Mouse (Mus musculus) liver, postnatal 0 days (tissue): ENCODE measurements around the gene Iqck. TPM values are rescaled to one million over a fixed set of nuclear protein-coding genes. Genes with fewer than 3 reads are reported as not detected.

Source experiments
- ATAC-seq: fragments of 200-750 bp; cut with Nextera tagmentation; 2 replicates; pipeline ENCODE4 v1.8.0; 2017; ENCODE audit warnings: mild to moderate bottlenecking, moderate library complexity
- DNase-seq: peaks from one replicate; pipeline ENCODE4 v3.0.0-alpha.2; 2016
- H3K27ac ChIP-seq: fragments of 300-500 bp; sonication (generic); 2 replicates; pipeline ENCODE4 v1.5.1; 2014; ENCODE audit warnings: antibody characterized with exemption, moderate library complexity, mild to moderate bottlenecking, low read depth
- H3K27me3 ChIP-seq: fragments of 300-500 bp; sonication (generic); 2 replicates; pipeline ENCODE4 v1.6.1; 2014; ENCODE audit warnings: low read length, control low read depth, mixed read lengths; ENCODE audit not compliant: insufficient read depth
- H3K36me3 ChIP-seq: fragments of 300-500 bp; sonication (generic); replicated peaks from 2 replicates; pipeline ENCODE4 v1.6.1; 2014; ENCODE audit warnings: mild to moderate bottlenecking, control low read depth, low read length, moderate library complexity, mixed read lengths; ENCODE audit not compliant: insufficient read depth
- H3K4me1 ChIP-seq: fragments of 300-500 bp; sonication (generic); 2 replicates; pipeline ENCODE4 v1.6.1; 2014; ENCODE audit warnings: antibody characterized with exemption, mild to moderate bottlenecking, control low read depth; ENCODE audit not compliant: insufficient read depth
- H3K4me2 ChIP-seq: fragments of 300-500 bp; sonication (generic); 2 replicates; pipeline ENCODE4 v1.6.1; 2014; ENCODE audit warnings: low read depth, mild to moderate bottlenecking, low read length, moderate library complexity, mixed read lengths
- H3K4me3 ChIP-seq: fragments of 300-500 bp; sonication (generic); 2 replicates; pipeline ENCODE4 v1.5.1; 2014; ENCODE audit warnings: low read depth, low read length
- H3K9ac ChIP-seq: fragments of 300-500 bp; sonication (generic); replicated peaks from 2 replicates; pipeline ENCODE4 v1.6.1; 2014; ENCODE audit warnings: mild to moderate bottlenecking, moderate library complexity
- H3K9me3 ChIP-seq: fragments of 300-500 bp; sonication (generic); 2 replicates; pipeline ENCODE4 v1.6.1; 2016; ENCODE audit warnings: mild to moderate bottlenecking, control low read depth, low read length, mixed read lengths
- CTCF ChIP-seq: sonication (generic); IDR thresholded peaks from 2 replicates; pipeline ENCODE4 v1.5.1; 2016; ENCODE audit warnings: antibody characterized with exemption, low read depth
- EP300 ChIP-seq: IDR thresholded peaks from 2 replicates; pipeline ENCODE4 v1.6.1; 2016; ENCODE audit warnings: antibody characterized with exemption, low read depth, mild to moderate bottlenecking
- WGBS: fragments of 180-500 bp; shearing (Covaris S2); extraction: QIAGEN DNeasy Blood & Tissue Kit; methylation state at CpG from one replicate; pipeline ENCODE4 v1.1.7; 2014; ENCODE audit not compliant: insufficient replicate concordance; 5-methylcytosine and 5-hydroxymethylcytosine counted together
- polyA plus RNA-seq: library from polyadenylated mRNA; unstranded; fragments of >200 nt; fragmentation: Nextera tagmentation; extraction: Ambion mirVana; gene quantifications from 2 replicates; pipeline ENCODE4 v1.2.1, GENCODE M21; 2015

The Iqck gene
- polyA plus RNA-seq, 1 experiment from 2014 or later: 0.39 TPM

GRCm38 (mm10) chr7:118936844-118937243 lies 81.3 kb downstream of the Iqck start:
- no peak for DNase-seq
- no peaks in the 10 kb centered on the region for H3K36me3 ChIP-seq

GRCm38 (mm10) chr7:118937469-118938387 lies 82.2 kb downstream of the Iqck start:
- Histone ChIP-seq H3K9me3 (no peaks in the 10 kb centered on the region), H3K4me3 (no peak overlapping the region), H3K27me3 (no peaks in the 10 kb centered on the region), H3K27ac (no peak overlapping the region), H3K9ac (no peak overlapping the region), H3K4me2 (no peak overlapping the region), H3K4me1 (0 out of 2 replicates have a peak, but pooled peaks cover 2% of the 10 kb centered on the region), H3K36me3 (no peaks in the 10 kb centered on the region)
- WGBS: 37% methylated on average over 11 of the region's 11 CpGs
- TF ChIP-seq EP300 (no peak), CTCF (no peak)
- no peak for DNase-seq
- ATAC-seq: no peak

More at GRCm38 (mm10) chr7:118936844-118937243, 81.3 kb downstream of the Iqck start:
- H3K27me3 ChIP-seq: no peaks in the 10 kb centered on the region
- no peak overlapping the region for H3K4me3 ChIP-seq
- H3K9me3 ChIP-seq: no peaks in the 10 kb centered on the region
- H3K4me2 ChIP-seq: no peak overlapping the region
- H3K9ac ChIP-seq: no peak overlapping the region
- ATAC-seq: no peak
- no peak overlapping the region for H3K27ac ChIP-seq
- TF ChIP-seq CTCF (no peak), EP300 (no peak)
- WGBS: 58% methylated on average over 4 of the region's 4 CpGs
- H3K4me1 ChIP-seq: 0 out of 2 replicates have a peak, but pooled peaks cover 2% of the 10 kb centered on the region

- H3K9ac ChIP-seq: no peak overlapping the region
- no peak overlapping the region for H3K27ac ChIP-seq
- TF ChIP-seq EP300: no peak
- TF ChIP-seq CTCF: no peak
- H3K4me2 ChIP-seq: no peak overlapping the region
- 73% methylated on average over 3 of the region's 3 CpGs for whole genome bisulfite sequencing
- H3K9me3 ChIP-seq: no peaks in the 10 kb centered on the region
- no peaks in the 10 kb centered on the region for H3K27me3 ChIP-seq
- no peaks in the 10 kb centered on the region for H3K36me3 ChIP-seq
- ATAC-seq: no peak
- H3K4me3 ChIP-seq: no peak overlapping the region
- no peak for DNase-seq
- peaks cover 3% of the 10 kb centered on the region; the same call in 1 of the 2 replicates for H3K4me1 ChIP-seq
These were observed 86.7 kb downstream of the Iqck start for GRCm38 (mm10) chr7:118942297-118942696.

- Histone ChIP-seq H3K9me3 (no peaks in the 10 kb centered on the region), H3K36me3 (no peaks in the 10 kb centered on the region), H3K4me3 (no peak overlapping the region), H3K27ac (no peak overlapping the region), H3K4me2 (no peak overlapping the region), H3K9ac (no peak overlapping the region), H3K4me1 (peaks cover 3% of the 10 kb centered on the region; the same call in 1 of the 2 replicates), H3K27me3 (no peaks in the 10 kb centered on the region)
- ATAC-seq (peak; percentile 53; the same call in 1 of the 2 replicates), DNase-seq (no peak)
- WGBS: 27% methylated on average over 7 of the region's 7 CpGs
- TF ChIP-seq CTCF (no peak), EP300 (no peak)
These were observed 87.6 kb downstream of the Iqck start for GRCm38 (mm10) chr7:118943170-118943569.

GRCm38 (mm10) chr7:118944884-118945283 lies 89.3 kb downstream of the Iqck start:
- 40% methylated on average over 2 of the region's 2 CpGs for WGBS
- Histone ChIP-seq H3K9me3 (no peaks in the 10 kb centered on the region), H3K27ac (no peak overlapping the region), H3K9ac (no peak overlapping the region), H3K4me1 (peaks cover 3% of the 10 kb centered on the region; the same call in 1 of the 2 replicates), H3K4me3 (no peak overlapping the region), H3K36me3 (no peaks in the 10 kb centered on the region), H3K27me3 (no peaks in the 10 kb centered on the region), H3K4me2 (no peak overlapping the region)
- TF ChIP-seq EP300 (no peak), CTCF (no peak)
- DNase-seq (no peak), ATAC-seq (no peak)

GRCm38 (mm10) chr7:118947241-118947640 lies 91.7 kb downstream of the Iqck start:
- DNase-seq (no peak), ATAC-seq (no peak)
- no peaks in the 10 kb centered on the region for H3K9me3 ChIP-seq

More at GRCm38 (mm10) chr7:118947241-118947640, 91.7 kb downstream of the Iqck start:
- no peak overlapping the region for H3K27ac ChIP-seq
- H3K27me3 ChIP-seq: no peaks in the 10 kb centered on the region
- no peak overlapping the region for H3K4me2 ChIP-seq
- H3K9ac ChIP-seq: no peak overlapping the region
- H3K36me3 ChIP-seq: no peaks in the 10 kb centered on the region
- peaks cover 3% of the 10 kb centered on the region; the same call in 1 of the 2 replicates for H3K4me1 ChIP-seq
- 49% methylated on average over 3 of the region's 3 CpGs for WGBS
- TF ChIP-seq EP300: no peak
- TF ChIP-seq CTCF: no peak
- H3K4me3 ChIP-seq: no peak overlapping the region
